Mouse (Mus musculus): ENCODE results near the gene Fut2. TPM values are rescaled to one million over a fixed set of nuclear protein-coding genes. Genes with fewer than 3 reads are reported as not detected.
A peak's percentile ranks its signal among the peaks of the same experiment; 100 is the strongest.

Gene Fut2
- 0.27 and 0.37 TPM in 2 replicates for total RNA-seq (2012; rRNA removed)

GRCm38 (mm10) chr7:45666161-45666560 lies at the start of gene Fut2:
Fut2 (minus strand) TSS chr7:45666394.
- in situ Hi-C loops (cut with MboI; ENCODE audit: low sequenced_read_pairs in 2 of 2, unreplicated experiment in 2 of 2), result no loop called here

DNA sequence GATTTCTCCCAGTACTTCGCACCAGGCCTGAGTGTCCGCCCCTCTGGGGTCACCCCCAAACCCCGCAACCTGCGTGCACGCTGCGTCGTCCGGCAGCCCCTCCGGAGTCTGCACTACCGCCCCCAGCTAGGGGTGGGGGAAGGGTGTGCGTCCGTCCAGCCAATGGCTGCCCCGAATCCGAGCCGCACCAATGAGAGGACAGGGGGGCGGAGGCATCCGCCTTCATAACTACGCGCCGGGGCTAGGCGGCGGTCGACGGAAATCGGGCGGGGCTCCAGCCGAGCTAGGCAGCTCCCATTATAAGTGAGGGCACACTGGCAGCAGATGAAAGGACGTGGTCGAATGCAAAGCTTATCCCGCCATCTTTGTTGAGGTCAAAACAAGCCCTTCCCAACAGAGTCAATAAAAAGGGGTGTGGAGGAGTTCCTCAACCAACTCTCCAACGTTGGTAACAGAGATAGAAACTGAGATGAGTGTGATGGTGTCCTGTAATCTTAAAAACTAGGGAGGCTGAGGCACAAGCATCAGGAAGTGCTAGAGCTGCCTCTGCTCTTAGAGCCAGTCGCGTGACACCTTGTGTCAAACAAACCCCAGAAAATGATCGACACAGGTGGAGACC lies 49.0 kb upstream of the Fut2 start, which contains the start of gene Rpl18:
Rpl18 (plus strand) TSS at position 368 of the 619 bp plus-strand sequence.
- H3K4me3 ChIP-seq (ENCODE audit: insufficient read depth in 1 of 2, low read depth in 1 of 2, low read length in 2 of 2, poor library complexity in 1 of 2, severe bottlenecking in 1 of 2), result peak within 1 kb of the TSS; percentile 76 to 95
- in situ Hi-C loops (cut with MboI; ENCODE audit: low sequenced_read_pairs in 2 of 2, unreplicated experiment in 2 of 2), result no loop called here
- TF ChIP-seq HCFC1 (IDR thresholded peaks at IDR 0.05; ENCODE audit: borderline replicate concordance, insufficient read depth, low read length) (peak; percentile 87), CHD2 (IDR thresholded peaks at IDR 0.05; ENCODE audit: low read depth, low read length) (peak; percentile 58; the same call in 1 of the 2 replicates), ZC3H11A (IDR thresholded peaks at IDR 0.05; ENCODE audit: borderline replicate concordance, low read depth, low read length) (no peak), ZNF384 (IDR thresholded peaks at IDR 0.05; ENCODE audit: low read depth, low read length) (no peak)
- DNase-seq (ENCODE audit: low read depth, low spot score), result peak; percentile 94
- H3K27ac ChIP-seq (ENCODE audit: insufficient read depth, low read depth, low read length, poor library complexity, severe bottlenecking), result peak within 1 kb of the TSS; percentile 40; the same call in 1 of the 2 replicates
- no peaks in the 10 kb centered on the region for H3K9me3 ChIP-seq (ENCODE audit: control insufficient read depth, insufficient read depth, low read depth, low read length)
- H3K36me3 ChIP-seq (ENCODE audit: control insufficient read depth, insufficient read depth, low read length, poor library complexity, severe bottlenecking), result peaks cover 47% of the 10 kb centered on the region
- H3K4me1 ChIP-seq (ENCODE audit: control insufficient read depth in 2 of 2, insufficient read depth in 2 of 2, low read length in 2 of 2, poor library complexity in 1 of 2), result peaks cover 0 to 26% of the 10 kb centered on the region in 2 experiments; a peak in 2 of 4 replicates
- peak within 1 kb of the TSS; percentile 75 for H3K9ac ChIP-seq (ENCODE audit: insufficient read depth, low read depth, low read length, poor library complexity, severe bottlenecking)

More at GRCm38 (mm10) chr7:45666161-45666560, at the start of gene Fut2:
- Histone ChIP-seq H3K4me3 (ENCODE audit: insufficient read depth in 1 of 2, low read depth in 1 of 2, low read length in 2 of 2, poor library complexity in 1 of 2, severe bottlenecking in 1 of 2) (no peak within 1 kb of the TSS; a peak in 1 of 4 replicates), H3K36me3 (ENCODE audit: control insufficient read depth, insufficient read depth, low read length, poor library complexity, severe bottlenecking) (no peaks in the 10 kb centered on the region), H3K9me3 (ENCODE audit: control insufficient read depth, insufficient read depth, low read depth, low read length) (0 out of 2 replicates have a peak, but pooled peaks cover 1% of the 10 kb centered on the region), H3K4me1 (ENCODE audit: control insufficient read depth in 2 of 2, insufficient read depth in 2 of 2, low read length in 2 of 2, poor library complexity in 1 of 2) (peaks cover 2 to 13% of the 10 kb centered on the region in 2 experiments; a peak in 2 of 4 replicates), H3K9ac (ENCODE audit: insufficient read depth, low read depth, low read length, poor library complexity, severe bottlenecking) (no peak within 1 kb of the TSS), H3K27ac (ENCODE audit: insufficient read depth, low read depth, low read length, poor library complexity, severe bottlenecking) (no peak within 1 kb of the TSS)
- no peak for DNase-seq (ENCODE audit: low read depth, low spot score)
- TF ChIP-seq CHD2 (IDR thresholded peaks at IDR 0.05; ENCODE audit: low read depth, low read length), result no peak

DNA sequence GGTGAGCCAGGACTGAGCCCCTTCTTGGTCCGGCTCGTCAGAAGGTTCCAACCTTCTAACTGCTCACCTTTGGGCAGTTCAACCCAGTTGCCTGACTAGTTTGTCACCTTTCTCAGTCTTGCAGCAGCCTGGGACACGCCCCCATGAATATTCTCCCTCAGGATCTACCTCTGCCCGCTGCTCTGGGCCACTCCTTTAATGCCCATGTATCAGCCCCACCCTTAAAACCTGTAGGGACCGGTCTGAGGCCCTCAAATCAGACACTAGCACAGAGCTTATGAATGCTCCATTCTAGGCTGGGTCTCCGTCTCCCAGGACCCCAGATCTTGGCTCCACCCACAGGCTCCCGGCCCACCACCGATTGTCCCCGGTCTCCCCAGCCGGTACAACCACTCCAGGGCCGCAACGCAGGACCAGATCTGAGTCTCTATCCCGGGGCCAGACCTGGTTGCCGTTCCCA lies 48.5 kb upstream of the Fut2 start:
- TF ChIP-seq CHD2 (IDR thresholded peaks at IDR 0.05; ENCODE audit: low read depth, low read length), result no peak
- no peak for TF ChIP-seq ZNF384 (IDR thresholded peaks at IDR 0.05; ENCODE audit: low read depth, low read length)
- TF ChIP-seq HCFC1 (IDR thresholded peaks at IDR 0.05; ENCODE audit: borderline replicate concordance, insufficient read depth, low read length), result no peak
- TF ChIP-seq ZC3H11A (IDR thresholded peaks at IDR 0.05; ENCODE audit: borderline replicate concordance, low read depth, low read length), result no peak
- no peak for TF ChIP-seq MAFK (IDR thresholded peaks at IDR 0.05; ENCODE audit: insufficient read depth, low read depth, low read length)
- peak overlapping the region; percentile 75 for H3K9ac ChIP-seq (ENCODE audit: insufficient read depth, low read depth, low read length, poor library complexity, severe bottlenecking)
- no peaks in the 10 kb centered on the region for H3K9me3 ChIP-seq (ENCODE audit: control insufficient read depth, insufficient read depth, low read depth, low read length)
- in situ Hi-C loops (cut with MboI; ENCODE audit: low sequenced_read_pairs in 2 of 2, unreplicated experiment in 2 of 2), result no loop called here
- peak overlapping the region; percentile 76 to 95 for H3K4me3 ChIP-seq (ENCODE audit: insufficient read depth in 1 of 2, low read depth in 1 of 2, low read length in 2 of 2, poor library complexity in 1 of 2, severe bottlenecking in 1 of 2)
- H3K4me1 ChIP-seq (ENCODE audit: control insufficient read depth in 2 of 2, insufficient read depth in 2 of 2, low read length in 2 of 2, poor library complexity in 1 of 2), result peaks cover 0 to 25% of the 10 kb centered on the region in 2 experiments; a peak in 2 of 4 replicates
- peak overlapping the region; percentile 40; the same call in 1 of the 2 replicates for H3K27ac ChIP-seq (ENCODE audit: insufficient read depth, low read depth, low read length, poor library complexity, severe bottlenecking)
- DNase-seq (ENCODE audit: low read depth, low spot score), result no peak
- peaks cover 43% of the 10 kb centered on the region for H3K36me3 ChIP-seq (ENCODE audit: control insufficient read depth, insufficient read depth, low read length, poor library complexity, severe bottlenecking)

- in situ Hi-C loops (cut with MboI; ENCODE audit: low sequenced_read_pairs in 2 of 2, unreplicated experiment in 2 of 2), result no loop called here
- Histone ChIP-seq H3K9ac (ENCODE audit: insufficient read depth, low read depth, low read length, poor library complexity, severe bottlenecking) (no peak overlapping the region; the same call in 1 of the 2 replicates), H3K27ac (ENCODE audit: insufficient read depth, low read depth, low read length, poor library complexity, severe bottlenecking) (no peak overlapping the region), H3K4me3 (ENCODE audit: insufficient read depth in 1 of 2, low read depth in 1 of 2, low read length in 2 of 2, poor library complexity in 1 of 2, severe bottlenecking in 1 of 2) (peak overlapping the region in 1 of 2 experiments; percentile 76; a peak in 1 of 4 replicates), H3K4me1 (ENCODE audit: control insufficient read depth in 2 of 2, insufficient read depth in 2 of 2, low read length in 2 of 2, poor library complexity in 1 of 2) (peaks cover 0 to 25% of the 10 kb centered on the region in 2 experiments; a peak in 2 of 4 replicates), H3K9me3 (ENCODE audit: control insufficient read depth, insufficient read depth, low read depth, low read length) (no peaks in the 10 kb centered on the region), H3K36me3 (ENCODE audit: control insufficient read depth, insufficient read depth, low read length, poor library complexity, severe bottlenecking) (peaks cover 37% of the 10 kb centered on the region)
- TF ChIP-seq ZNF384 (IDR thresholded peaks at IDR 0.05; ENCODE audit: low read depth, low read length) (no peak), HCFC1 (IDR thresholded peaks at IDR 0.05; ENCODE audit: borderline replicate concordance, insufficient read depth, low read length) (no peak), ZC3H11A (IDR thresholded peaks at IDR 0.05; ENCODE audit: borderline replicate concordance, low read depth, low read length) (no peak), MAFK (IDR thresholded peaks at IDR 0.05; ENCODE audit: insufficient read depth, low read depth, low read length) (no peak), CHD2 (IDR thresholded peaks at IDR 0.05; ENCODE audit: low read depth, low read length) (no peak)
- no peak for DNase-seq (ENCODE audit: low read depth, low spot score)
Observed at GRCm38 (mm10) chr7:45713881-45714520, 47.8 kb upstream of the Fut2 start.
